ENCODE assay signal across 7 mouse cellular contexts in genomic region chrX:62832741-62833140, GRCm38 (mm10).
DNase-seq lines count a peak whose midpoint lies in the region; ATAC-seq and TF ChIP-seq lines count a peak whose summit lies in the region.
"Not testable (repeated sequence)": the region's sequence is repeated elsewhere in the genome, so short reads cannot be mapped to it uniquely, and the experiment has no call there.

No protein-coding gene starts in this region.

- not testable (repeated sequence) for H3K27ac ChIP-seq in cerebellum, adult 2 months (ENCODE audit: insufficient read depth, low read length); hindbrain, embryonic 14.5 days; midbrain, embryonic 14.5 days (replicated peaks; ENCODE audit: low read depth, low read length)

- H3K36me3 ChIP-seq in hindbrain, embryonic 14.5 days (replicated peaks; ENCODE audit: control insufficient read depth, insufficient read depth); midbrain, embryonic 14.5 days (ENCODE audit: control insufficient read depth, insufficient read depth, low read length): not testable (repeated sequence)

- not testable (repeated sequence) for TF ChIP-seq CTCF in cerebellum, adult 2 months (IDR thresholded peaks at IDR 0.05; ENCODE audit: borderline replicate concordance, insufficient read depth, low read depth, low read length)

- H3K9ac ChIP-seq in hindbrain, embryonic 14.5 days; midbrain, embryonic 14.5 days (replicated peaks; ENCODE audit: low read length): not testable (repeated sequence)

- not testable (repeated sequence) for TF ChIP-seq POLR2A in cerebellum, adult 2 months (IDR thresholded peaks at IDR 0.05; ENCODE audit: borderline replicate concordance, insufficient read depth, low read length)

- not testable (repeated sequence) for H3K4me2 ChIP-seq in hindbrain, embryonic 14.5 days (replicated peaks); midbrain, embryonic 14.5 days (ENCODE audit: low read length)

- DNase-seq in brain, adult 2 months (ENCODE audit: low read depth, low spot score), result peak; percentile 96
- peak; percentile 71 for DNase-seq in cerebellum, adult 11 months
- peak; percentile 60 to 92 for DNase-seq in cerebellum, adult 2 months
- DNase-seq in cerebellum, adult 9-11 months, result peak; percentile 90
- peak; percentile 53 to 80 for DNase-seq in cerebellum, postnatal 25 days
- DNase-seq in hindbrain, embryonic 14.5 days (ENCODE audit: low spot score), result peak; percentile 24
- DNase-seq in midbrain, embryonic 14.5 days, result peak; percentile 2

- H3K4me1 ChIP-seq in cerebellum, adult 2 months (ENCODE audit: control insufficient read depth, insufficient read depth, low read length); hindbrain, embryonic 14.5 days (replicated peaks; ENCODE audit: control insufficient read depth, insufficient read depth, low read length); midbrain, embryonic 14.5 days (ENCODE audit: control insufficient read depth, insufficient read depth, low read length): not testable (repeated sequence)

- not testable (repeated sequence) for H3K4me3 ChIP-seq in cerebellum, adult 2 months (replicated peaks; ENCODE audit: insufficient read depth, low read depth, low read length); hindbrain, embryonic 14.5 days (replicated peaks; ENCODE audit: low read length); midbrain, embryonic 14.5 days (replicated peaks; ENCODE audit: low read depth, low read length)

- not testable (repeated sequence) for ATAC-seq in hindbrain, embryonic 14.5 days (ENCODE audit: low FRiP score); midbrain, embryonic 14.5 days (ENCODE audit: low FRiP score, low TSS enrichment)

- H3K9me3 ChIP-seq in hindbrain, embryonic 14.5 days (ENCODE audit: control insufficient read depth, low read length); midbrain, embryonic 14.5 days (ENCODE audit: control insufficient read depth, low read length): not testable (repeated sequence)

- 14% methylated on average over 1 of the region's 1 CpGs for WGBS in cerebellum, adult 2 months
- 73% methylated on average over 1 of the region's 1 CpGs for WGBS in hindbrain, embryonic 14.5 days
- 89% methylated on average over 1 of the region's 1 CpGs for WGBS in midbrain, embryonic 14.5 days

- H3K27me3 ChIP-seq in cerebellum, adult 2 months (ENCODE audit: control insufficient read depth, insufficient read depth, low read length); hindbrain, embryonic 14.5 days (ENCODE audit: control insufficient read depth, insufficient read depth, low read length); midbrain, embryonic 14.5 days (ENCODE audit: control insufficient read depth, insufficient read depth, low read length): not testable (repeated sequence)

Comparison
In these comparisons a context has a peak if more than half of its experiments do, and no peak if none do; other contexts are left out.
1. DNase-seq: peak in every context shown above with its lines; median percentile 96 in brain, adult 2 months; 90 in cerebellum, adult 9-11 months; 76 in cerebellum, adult 2 months; 71 in cerebellum, adult 11 months; 66 in cerebellum, postnatal 25 days; 24 in hindbrain, embryonic 14.5 days; 2 in midbrain, embryonic 14.5 days.